Mouse (Mus musculus) ovary, postnatal 10 days (tissue): ENCODE data around the gene Lmo7.

Experiments
- DNase-seq: peaks from one replicate; pipeline ENCODE4 v3.0.0; 2022; ENCODE audit warnings: low spot score

Gene Lmo7

GRCm38 (mm10) chr14:101780016-101780415 lies 50.3 kb downstream of the Lmo7 start:
- no peak for DNase-seq

GRCm38 (mm10) chr14:101781219-101781618 lies 51.5 kb downstream of the Lmo7 start:
- no peak for DNase-seq

- DNase-seq = no peak
These were observed 52.3 kb downstream of the Lmo7 start for GRCm38 (mm10) chr14:101781943-101782510.

GRCm38 (mm10) chr14:101784315-101784945 lies 54.7 kb downstream of the Lmo7 start:
- DNase-seq = no peak

GRCm38 (mm10) chr14:101787903-101788302 lies 58.1 kb downstream of the Lmo7 start:
- no peak for DNase-seq

GRCm38 (mm10) chr14:101788475-101788874 lies 58.7 kb downstream of the Lmo7 start:
- no peak for DNase-seq

GRCm38 (mm10) chr14:101794553-101795177 lies 64.9 kb downstream of the Lmo7 start:
- no peak for DNase-seq

- no peak for DNase-seq
These were observed 68.3 kb downstream of the Lmo7 start for GRCm38 (mm10) chr14:101797930-101798500.

- DNase-seq = no peak
These were observed 69.0 kb downstream of the Lmo7 start for GRCm38 (mm10) chr14:101798766-101799165.

GRCm38 (mm10) chr14:101801674-101802073 lies 71.9 kb downstream of the Lmo7 start:
- DNase-seq = no peak

- DNase-seq = no peak
These were observed 74.4 kb downstream of the Lmo7 start for GRCm38 (mm10) chr14:101804119-101804518.

- no peak for DNase-seq
These were observed 75.0 kb downstream of the Lmo7 start for GRCm38 (mm10) chr14:101804562-101805327.

- DNase-seq = no peak
These were observed 75.6 kb downstream of the Lmo7 start for GRCm38 (mm10) chr14:101805328-101805697.

- no peak for DNase-seq
These were observed 76.3 kb downstream of the Lmo7 start for GRCm38 (mm10) chr14:101806058-101806457.

- no peak for DNase-seq
These were observed 76.8 kb downstream of the Lmo7 start for GRCm38 (mm10) chr14:101806607-101807006.

GRCm38 (mm10) chr14:101816450-101816849 lies 86.7 kb downstream of the Lmo7 start:
- no peak for DNase-seq

GRCm38 (mm10) chr14:101822390-101822789 lies 92.6 kb downstream of the Lmo7 start:
- no peak for DNase-seq

- no peak for DNase-seq
These were observed 93.1 kb downstream of the Lmo7 start for GRCm38 (mm10) chr14:101822871-101823270.

GRCm38 (mm10) chr14:101829676-101830075 lies 99.9 kb downstream of the Lmo7 start:
- DNase-seq = no peak

GRCm38 (mm10) chr14:101830116-101830515 lies 100.4 kb downstream of the Lmo7 start:
- DNase-seq = no peak

GRCm38 (mm10) chr14:101834109-101834508 lies 104.4 kb downstream of the Lmo7 start:
- DNase-seq = no peak

GRCm38 (mm10) chr14:101836401-101836800 lies 106.6 kb downstream of the Lmo7 start:
- no peak for DNase-seq

GRCm38 (mm10) chr14:101837176-101837575 lies 107.4 kb downstream of the Lmo7 start:
- DNase-seq = no peak
